Mouse (Mus musculus) forebrain, embryonic 13.5 days (tissue): ENCODE measurements at regions not wholly inside any gene's neighbourhood (a gene's known extent, or its start where the extent isn't known, plus 50 kb on each side); places are given as distances from the start of the nearest gene placed in this dataset.

ENCODE experiments used
- ATAC-seq: fragments of 200-750 bp; cut with Nextera tagmentation; 2 replicates; pipeline ENCODE4 v1.8.0; 2017
- H3K27ac ChIP-seq: fragments of 300-500 bp; sonication (generic); 2 replicates; pipeline ENCODE4 v1.5.1; 2015; ENCODE audit warnings: inconsistent platforms, mild to moderate bottlenecking, moderate library complexity
- H3K27me3 ChIP-seq: fragments of 300-500 bp; sonication (generic); 2 replicates; pipeline ENCODE4 v1.6.1; 2015; ENCODE audit warnings: mild to moderate bottlenecking, inconsistent platforms
- H3K36me3 ChIP-seq: fragments of 300-500 bp; sonication (generic); 2 replicates; pipeline ENCODE4 v1.6.1; 2015; ENCODE audit warnings: mild to moderate bottlenecking, inconsistent platforms; ENCODE audit not compliant: poor library complexity, severe bottlenecking
- H3K4me1 ChIP-seq: fragments of 300-500 bp; sonication (generic); 2 replicates; pipeline ENCODE4 v1.6.1; 2015; ENCODE audit warnings: inconsistent platforms
- H3K4me2 ChIP-seq: fragments of 300-500 bp; sonication (generic); 2 replicates; pipeline ENCODE4 v1.6.1; 2015; ENCODE audit warnings: inconsistent platforms, mild to moderate bottlenecking, moderate library complexity
- H3K4me3 ChIP-seq: fragments of 300-500 bp; sonication (generic); 2 replicates; pipeline ENCODE4 v1.5.1; 2015; ENCODE audit warnings: mild to moderate bottlenecking, inconsistent platforms
- H3K9ac ChIP-seq: fragments of 300-500 bp; sonication (generic); 2 replicates; pipeline ENCODE4 v1.6.1; 2015; ENCODE audit warnings: mild to moderate bottlenecking, inconsistent platforms
- H3K9me3 ChIP-seq: fragments of 300-500 bp; sonication (generic); replicated peaks from 2 replicates; pipeline ENCODE4 v1.6.1; 2016; ENCODE audit warnings: inconsistent platforms
- WGBS: fragments of 180-500 bp; shearing (Covaris S2); methylation state at CpG from one replicate; pipeline ENCODE4 v1.1.7; 2015; 5-methylcytosine and 5-hydroxymethylcytosine counted together

DNA sequence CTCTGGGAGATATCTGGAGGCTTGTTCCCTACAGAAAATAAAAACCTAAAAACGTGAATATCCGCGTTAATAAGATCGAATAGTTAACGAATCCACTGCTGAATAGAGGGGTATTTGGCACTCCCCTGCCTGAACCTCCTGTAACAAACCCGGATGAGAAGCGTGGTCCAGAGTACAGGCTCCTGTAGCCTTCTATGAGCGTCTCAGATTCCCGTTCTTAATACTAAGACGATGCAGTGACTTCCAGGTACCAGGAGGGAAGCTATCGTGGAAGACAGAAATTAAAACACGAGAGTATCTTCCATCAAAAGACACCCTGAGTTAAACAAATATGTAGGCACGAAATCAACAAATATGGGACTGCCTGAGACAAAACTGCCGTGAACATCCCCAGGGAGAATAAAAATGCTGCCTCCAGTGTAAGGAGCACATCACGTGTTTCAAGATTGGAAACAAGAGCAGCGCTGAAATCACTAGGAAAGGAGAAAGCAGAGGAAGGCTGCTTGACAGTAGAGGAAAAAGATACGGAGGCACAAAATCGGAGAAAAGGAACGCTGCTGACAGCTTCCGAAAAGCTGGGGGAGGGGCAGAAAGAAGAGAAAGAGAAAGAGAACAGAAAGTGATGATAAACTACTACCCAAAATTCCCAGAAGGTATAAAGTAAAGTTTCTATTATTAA lies 83.6 kb upstream of the Ift57 start:
- Histone ChIP-seq H3K4me3 (no peak overlapping the region), H3K27ac (no peak overlapping the region), H3K9ac (no peak overlapping the region), H3K27me3 (no peaks in the 10 kb centered on the region), H3K9me3 (peaks cover 5% of the 10 kb centered on the region; the same call in 1 of the 2 replicates), H3K4me2 (no peak overlapping the region), H3K36me3 (no peaks in the 10 kb centered on the region), H3K4me1 (no peaks in the 10 kb centered on the region)
- ATAC-seq = no peak
- WGBS = 85% methylated on average over 20 of the region's 20 CpGs

GRCm38 (mm10) chr16:49616263-49616872 lies 82.7 kb upstream of the Ift57 start:
- no peaks in the 10 kb centered on the region for H3K4me1 ChIP-seq
- H3K27ac ChIP-seq = no peak overlapping the region
- no peaks in the 10 kb centered on the region for H3K27me3 ChIP-seq
- 78% methylated on average over 13 of the region's 13 CpGs for WGBS
- no peak overlapping the region for H3K4me2 ChIP-seq
- no peak overlapping the region for H3K9ac ChIP-seq
- no peak for ATAC-seq
- no peaks in the 10 kb centered on the region for H3K36me3 ChIP-seq
- H3K4me3 ChIP-seq = no peak overlapping the region
- H3K9me3 ChIP-seq = peaks cover 5% of the 10 kb centered on the region; the same call in 1 of the 2 replicates

- no peak overlapping the region for H3K27ac ChIP-seq
- H3K36me3 ChIP-seq = no peaks in the 10 kb centered on the region
- ATAC-seq = no peak
- no peak overlapping the region for H3K4me2 ChIP-seq
- no peaks in the 10 kb centered on the region for H3K4me1 ChIP-seq
- no peaks in the 10 kb centered on the region for H3K27me3 ChIP-seq
- H3K9me3 ChIP-seq = no peaks in the 10 kb centered on the region
- WGBS = 91% methylated on average over 5 of the region's 5 CpGs
- H3K4me3 ChIP-seq = no peak overlapping the region
- no peak overlapping the region for H3K9ac ChIP-seq
These were observed 65.5 kb upstream of the Ift57 start for GRCm38 (mm10) chr16:49633502-49633901.

DNA sequence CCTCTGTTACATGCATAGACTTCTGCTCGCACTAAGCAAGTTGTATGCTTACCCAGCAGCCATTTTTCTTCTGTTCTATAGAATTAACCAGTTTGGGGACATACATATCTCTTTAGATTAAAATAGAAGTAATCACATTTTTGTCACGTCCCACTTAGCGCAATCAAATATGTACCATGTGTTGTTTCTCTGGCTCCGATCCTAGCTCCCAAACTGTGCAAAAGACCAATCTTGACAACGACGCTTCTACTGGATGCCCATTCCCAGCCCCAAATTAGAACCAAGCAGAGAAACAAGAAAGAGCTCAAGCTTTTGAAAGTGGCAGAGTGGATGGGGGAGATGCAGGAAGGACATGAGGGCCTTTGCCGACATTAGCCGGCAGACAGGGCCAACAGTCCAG lies 63.5 kb upstream of the Ift57 start:
- Histone ChIP-seq H3K36me3 (no peaks in the 10 kb centered on the region), H3K9ac (no peak overlapping the region), H3K9me3 (no peaks in the 10 kb centered on the region), H3K27ac (no peak overlapping the region), H3K4me3 (no peak overlapping the region), H3K4me1 (no peaks in the 10 kb centered on the region), H3K4me2 (no peak overlapping the region), H3K27me3 (no peaks in the 10 kb centered on the region)
- WGBS = 89% methylated on average over 8 of the region's 8 CpGs
- ATAC-seq = no peak; the same call in 1 of the 2 replicates

DNA sequence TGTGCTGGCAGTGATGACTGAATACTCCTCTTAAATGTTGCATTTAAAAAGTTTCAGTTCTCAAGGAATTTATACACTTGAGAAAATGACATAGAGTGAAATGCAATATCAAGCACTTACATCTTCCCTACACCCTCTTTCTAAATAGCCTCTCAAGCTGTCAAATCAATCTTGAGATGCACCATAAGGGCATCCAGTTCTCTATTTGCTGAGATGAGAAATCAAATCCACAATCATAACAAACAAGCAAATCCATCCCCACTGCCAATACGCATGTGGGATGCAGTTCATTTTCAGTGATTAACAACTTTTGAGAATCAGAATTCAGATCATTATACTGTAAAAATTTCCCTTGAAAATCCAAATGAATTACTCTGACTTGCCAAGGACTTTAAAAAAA lies 62.6 kb upstream of the Ift57 start:
- Histone ChIP-seq H3K36me3 (no peaks in the 10 kb centered on the region), H3K4me3 (no peak overlapping the region), H3K27me3 (no peaks in the 10 kb centered on the region), H3K9ac (no peak overlapping the region), H3K4me1 (no peaks in the 10 kb centered on the region), H3K9me3 (no peaks in the 10 kb centered on the region), H3K4me2 (no peak overlapping the region), H3K27ac (no peak overlapping the region)
- 94% methylated on average over 1 of the region's 1 CpGs for WGBS
- no peak; the same call in 1 of the 2 replicates for ATAC-seq

- Histone ChIP-seq H3K9ac (no peak overlapping the region), H3K27me3 (no peaks in the 10 kb centered on the region), H3K4me3 (no peak overlapping the region), H3K27ac (no peak overlapping the region), H3K9me3 (no peaks in the 10 kb centered on the region), H3K36me3 (no peaks in the 10 kb centered on the region), H3K4me2 (no peak overlapping the region), H3K4me1 (no peaks in the 10 kb centered on the region)
- no peak for ATAC-seq
- 80% methylated on average over 1 of the region's 1 CpGs for WGBS
These were observed 56.3 kb upstream of the Ift57 start for GRCm38 (mm10) chr16:49642696-49643095.

DNA sequence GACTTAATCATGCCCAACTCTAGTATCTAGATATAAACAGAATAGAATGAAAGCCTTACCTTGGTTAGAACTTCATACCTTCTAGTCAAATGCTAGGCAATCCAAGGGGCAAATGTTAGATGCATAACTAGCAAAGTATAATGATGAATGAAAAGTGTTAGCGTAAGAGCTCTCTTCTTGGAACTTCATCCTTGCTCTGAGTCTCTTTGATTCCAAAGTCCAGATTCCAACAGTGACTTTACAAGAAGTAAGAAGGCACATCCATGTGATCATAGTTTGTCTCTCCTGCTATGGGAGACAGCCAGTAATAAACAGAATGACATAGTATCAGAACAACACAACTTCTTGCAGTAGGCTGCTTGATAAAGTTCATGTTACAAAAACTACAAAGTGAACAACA lies 54.6 kb upstream of the Ift57 start:
- no peak overlapping the region for H3K9ac ChIP-seq
- H3K27ac ChIP-seq = no peak overlapping the region
- no peaks in the 10 kb centered on the region for H3K9me3 ChIP-seq
- no peak overlapping the region for H3K4me2 ChIP-seq
- no peaks in the 10 kb centered on the region for H3K36me3 ChIP-seq
- H3K4me1 ChIP-seq = no peaks in the 10 kb centered on the region
- 89% methylated on average over 1 of the region's 1 CpGs for WGBS
- ATAC-seq = no peak
- no peak overlapping the region for H3K4me3 ChIP-seq
- no peaks in the 10 kb centered on the region for H3K27me3 ChIP-seq

GRCm38 (mm10) chr16:49646479-49646878 lies 52.6 kb upstream of the Ift57 start:
- H3K27ac ChIP-seq = no peak overlapping the region
- H3K27me3 ChIP-seq = no peaks in the 10 kb centered on the region
- no peaks in the 10 kb centered on the region for H3K36me3 ChIP-seq
- no peak overlapping the region for H3K4me3 ChIP-seq
- H3K4me1 ChIP-seq = no peaks in the 10 kb centered on the region
- ATAC-seq = no peak
- H3K4me2 ChIP-seq = no peak overlapping the region
- no peaks in the 10 kb centered on the region for H3K9me3 ChIP-seq
- no peak overlapping the region for H3K9ac ChIP-seq
